Mouse (Mus musculus) ES-E14 (cell line): ENCODE measurements around the gene Nwd2. TPM values are rescaled to one million over a fixed set of nuclear protein-coding genes. Genes with fewer than 3 reads are reported as not detected.

Experiments
- DNase-seq: peaks from one replicate; pipeline ENCODE4 v3.0.0-alpha.2; 2013; ENCODE audit warnings: low read depth, low spot score
- H3K27ac ChIP-seq: 2 replicates; pipeline ENCODE4 v1.5.1; 2012; ENCODE audit warnings: low read depth, mild to moderate bottlenecking, low read length, moderate library complexity, mixed read lengths; ENCODE audit not compliant: poor library complexity, insufficient read depth, severe bottlenecking
- H3K36me3 ChIP-seq: 2 replicates; pipeline ENCODE4 v1.6.1; 2012; ENCODE audit warnings: mild to moderate bottlenecking, low read length, moderate library complexity, mixed read lengths; ENCODE audit not compliant: control insufficient read depth, poor library complexity, insufficient read depth, severe bottlenecking
- H3K4me1 ChIP-seq, 2 experiments: fragments of 150-350 bp in 1 of 2; sonication (generic) in 1 of 2; 2 replicates each; pipeline ENCODE4 v1.6.1; 2012; ENCODE audit warnings: low read length in 2 of 2, mild to moderate bottlenecking in 1 of 2, mixed read lengths in 1 of 2; ENCODE audit not compliant: control insufficient read depth in 2 of 2, insufficient read depth in 2 of 2, poor library complexity in 1 of 2
- H3K4me3 ChIP-seq, 2 experiments: fragments of 150-350 bp in 1 of 2; sonication (generic) in 1 of 2; 2 replicates each; pipeline ENCODE4 v1.5.1; 2012; ENCODE audit warnings: low read length in 2 of 2, low read depth in 1 of 2, mild to moderate bottlenecking in 1 of 2, mixed read lengths in 1 of 2; ENCODE audit not compliant: insufficient read depth in 1 of 2, poor library complexity in 1 of 2, severe bottlenecking in 1 of 2
- H3K9ac ChIP-seq: 2 replicates; pipeline ENCODE4 v1.6.1; 2012; ENCODE audit warnings: low read depth, mild to moderate bottlenecking, low read length, mixed read lengths; ENCODE audit not compliant: poor library complexity, insufficient read depth, severe bottlenecking
- H3K9me3 ChIP-seq: fragments of 150-350 bp; sonication (generic); 2 replicates; pipeline ENCODE4 v1.6.1; 2012; ENCODE audit warnings: low read depth, mild to moderate bottlenecking, low read length; ENCODE audit not compliant: control insufficient read depth, insufficient read depth
- CHD2 ChIP-seq: IDR thresholded peaks from 2 replicates; pipeline ENCODE4 v1.6.1; 2014; ENCODE audit warnings: mild to moderate bottlenecking, low read depth, low read length, inconsistent platforms
- HCFC1 ChIP-seq: IDR thresholded peaks from 2 replicates; pipeline ENCODE4 v1.6.1; 2012; ENCODE audit warnings: low read length, inconsistent platforms, borderline replicate concordance; ENCODE audit not compliant: insufficient read depth
- MAFK ChIP-seq: IDR thresholded peaks from 2 replicates; pipeline ENCODE4 v1.6.1; 2014; ENCODE audit warnings: mild to moderate bottlenecking, low read depth, low read length, inconsistent platforms; ENCODE audit not compliant: insufficient read depth
- ZC3H11A ChIP-seq: IDR thresholded peaks from 2 replicates; pipeline ENCODE4 v1.6.1; 2012; ENCODE audit warnings: low read depth, mild to moderate bottlenecking, inconsistent platforms, low read length, borderline replicate concordance
- ZNF384 ChIP-seq: IDR thresholded peaks from 2 replicates; pipeline ENCODE4 v1.6.1; 2012; ENCODE audit warnings: low read depth, low read length, inconsistent platforms
- in situ Hi-C, 2 experiments: fragments of 600-800 bp; cut with MboI; formaldehyde crosslinking; loops; one replicate each; pipeline ENCODE4 v1.15.1; 2025; ENCODE audit warnings: low sequenced_read_pairs in 2 of 2, inconsistent platforms in 1 of 2; ENCODE audit not compliant: unreplicated experiment in 2 of 2
- total RNA-seq: library from RNA; depleted of rRNA; stranded (reverse); fragments of 300-350 nt; gene quantifications from 2 replicates; pipeline ENCODE4 v1.2.3, GENCODE M21; 2012

Gene Nwd2
- total RNA-seq, 1 experiment: not detected

- Histone ChIP-seq H3K27ac (no peak overlapping the region), H3K4me1 (no peaks in the 10 kb centered on the region), H3K4me3 (no peak overlapping the region), H3K9me3 (no peaks in the 10 kb centered on the region), H3K36me3 (no peaks in the 10 kb centered on the region), H3K9ac (no peak overlapping the region)
- no peak for DNase-seq
- in situ Hi-C loops: no loop called here
- TF ChIP-seq CHD2 (no peak), HCFC1 (no peak), ZNF384 (no peak), MAFK (no peak), ZC3H11A (no peak)
These were observed 86.6 kb downstream of the Nwd2 start for GRCm38 (mm10) chr5:63735521-63735920.

DNA sequence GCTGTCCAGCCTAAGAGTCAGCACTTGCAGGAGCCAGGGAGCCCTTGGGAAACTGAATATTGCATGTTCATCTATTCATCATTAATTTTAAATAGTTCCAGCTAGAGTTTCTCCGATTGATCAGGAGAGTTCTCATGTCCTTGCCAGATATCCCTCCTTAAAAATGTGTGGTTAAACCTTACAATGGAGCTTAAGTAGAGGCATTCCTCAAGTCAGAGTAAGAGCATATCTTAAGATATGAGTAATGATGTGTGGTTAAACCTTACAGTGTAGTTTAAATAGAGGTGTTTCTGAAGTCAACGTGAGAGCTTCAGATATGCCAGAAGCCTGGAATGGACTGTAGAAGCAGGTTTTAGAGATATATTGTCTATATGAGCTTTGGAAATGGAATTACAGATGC is 94.5 kb downstream of the Nwd2 start:
- no peak overlapping the region for H3K4me3 ChIP-seq
- H3K9me3 ChIP-seq: no peaks in the 10 kb centered on the region
- H3K9ac ChIP-seq: no peak overlapping the region
- TF ChIP-seq CHD2 (no peak), MAFK (no peak), ZC3H11A (no peak), HCFC1 (no peak), ZNF384 (no peak)
- in situ Hi-C loops: no loop called here
- DNase-seq: no peak
- no peak overlapping the region for H3K27ac ChIP-seq
- no peaks in the 10 kb centered on the region for H3K36me3 ChIP-seq
- H3K4me1 ChIP-seq: no peaks in the 10 kb centered on the region

DNA sequence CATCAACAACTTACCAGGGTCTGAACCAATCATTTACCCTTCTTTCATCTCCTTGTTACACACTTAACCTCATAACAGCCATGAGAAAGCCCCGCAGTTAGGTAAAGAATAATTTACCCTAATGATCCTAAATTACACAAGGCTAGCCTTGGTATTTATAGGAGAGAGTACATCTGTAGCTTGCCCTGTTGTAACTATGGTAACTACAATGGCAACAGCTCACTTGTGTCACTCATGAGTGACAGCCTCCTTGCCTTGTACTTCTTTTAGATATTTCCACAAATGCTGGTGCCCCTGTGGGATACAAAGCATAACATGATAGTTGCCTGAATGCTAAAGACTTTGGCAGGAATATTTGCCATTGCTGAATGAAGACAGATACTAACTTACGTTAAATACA is 99.4 kb downstream of the Nwd2 start:
- no peak overlapping the region for H3K27ac ChIP-seq
- no peaks in the 10 kb centered on the region for H3K9me3 ChIP-seq
- no peak for DNase-seq
- no peak overlapping the region for H3K4me3 ChIP-seq
- in situ Hi-C loops: no loop called here
- TF ChIP-seq MAFK (no peak), ZC3H11A (no peak), ZNF384 (no peak), HCFC1 (no peak), CHD2 (no peak)
- H3K36me3 ChIP-seq: no peaks in the 10 kb centered on the region
- no peaks in the 10 kb centered on the region for H3K4me1 ChIP-seq
- no peak overlapping the region for H3K9ac ChIP-seq

GRCm38 (mm10) chr5:63748759-63749158 is 99.9 kb downstream of the Nwd2 start:
- Histone ChIP-seq H3K36me3 (no peaks in the 10 kb centered on the region), H3K9ac (no peak overlapping the region), H3K4me3 (no peak overlapping the region), H3K4me1 (no peaks in the 10 kb centered on the region), H3K27ac (no peak overlapping the region), H3K9me3 (no peaks in the 10 kb centered on the region)
- TF ChIP-seq ZNF384: no peak
- TF ChIP-seq MAFK: no peak
- TF ChIP-seq HCFC1: no peak
- no peak for TF ChIP-seq ZC3H11A
- no peak for TF ChIP-seq CHD2
- in situ Hi-C loops: no loop called here
- no peak for DNase-seq

- in situ Hi-C loops: loop anchor here (25.0 kb wide), 2 partner anchors 218 to 818 kb away; no protein-coding TSS in a partner anchor
- DNase-seq: peak; percentile 25
These were observed 106.3 kb downstream of the Nwd2 start for GRCm38 (mm10) chr5:63755092-63755761.

More at GRCm38 (mm10) chr5:63755092-63755761, 106.3 kb downstream of the Nwd2 start:
- Histone ChIP-seq H3K36me3 (no peaks in the 10 kb centered on the region), H3K27ac (no peak overlapping the region), H3K9me3 (no peaks in the 10 kb centered on the region), H3K9ac (no peak overlapping the region), H3K4me1 (no peaks in the 10 kb centered on the region), H3K4me3 (no peak overlapping the region)
- TF ChIP-seq ZC3H11A: no peak
- TF ChIP-seq HCFC1: no peak
- TF ChIP-seq ZNF384: no peak
- TF ChIP-seq CHD2: no peak
- TF ChIP-seq MAFK: no peak
